Mouse (Mus musculus) brain, embryonic 14.5 days (tissue): ENCODE measurements at regions not wholly inside any gene's neighbourhood (a gene's known extent, or its start where the extent isn't known, plus 50 kb on each side); places are given as distances from the start of the nearest gene placed in this dataset.

Experiments used
- DNase-seq: peaks from one replicate; pipeline ENCODE4 v3.0.0-alpha.2; 2011; ENCODE audit warnings: low read depth
- CTCF ChIP-seq: fragments of 200-500 bp; IDR thresholded peaks from 2 replicates; pipeline ENCODE4 v1.5.1; 2012; ENCODE audit warnings: inconsistent platforms, mild to moderate bottlenecking, moderate library complexity, borderline replicate concordance; ENCODE audit not compliant: insufficient read depth, insufficient read length; ENCODE audit errors: extremely low read depth
- POLR2A ChIP-seq: fragments of 200-500 bp; IDR thresholded peaks from 2 replicates; pipeline ENCODE4 v1.6.1; 2012; ENCODE audit warnings: mild to moderate bottlenecking, inconsistent platforms, borderline replicate concordance; ENCODE audit not compliant: poor library complexity, insufficient read depth, insufficient read length, severe bottlenecking; ENCODE audit errors: extremely low read depth

GRCm38 (mm10) chr17:52448701-52449100, 153.8 kb upstream of the Kcnh8 start:
- no peak for DNase-seq
- TF ChIP-seq CTCF (no peak), POLR2A (no peak)

GRCm38 (mm10) chr17:52459303-52459996, 143.1 kb upstream of the Kcnh8 start:
- TF ChIP-seq POLR2A: no peak
- no peak for TF ChIP-seq CTCF
- peak; percentile 80 for DNase-seq

GRCm38 (mm10) chr17:52459997-52460387, 142.5 kb upstream of the Kcnh8 start:
- DNase-seq: peak; percentile 65

GRCm38 (mm10) chr17:52461264-52461663, 141.2 kb upstream of the Kcnh8 start:
- DNase-seq: peak; percentile 80
- no peak for TF ChIP-seq POLR2A
- TF ChIP-seq CTCF: no peak

More at GRCm38 (mm10) chr17:52459997-52460387, 142.5 kb upstream of the Kcnh8 start:
- TF ChIP-seq CTCF (no peak), POLR2A (no peak)

GRCm38 (mm10) chr17:52461709-52462141, 140.8 kb upstream of the Kcnh8 start:
- peak; percentile 91 for DNase-seq
- no peak for TF ChIP-seq POLR2A
- peak; percentile 84 for TF ChIP-seq CTCF

GRCm38 (mm10) chr17:52462361-52462760, 140.1 kb upstream of the Kcnh8 start:
- TF ChIP-seq CTCF: no peak
- TF ChIP-seq POLR2A: no peak
- no peak for DNase-seq

GRCm38 (mm10) chr17:52468464-52468863, 134.0 kb upstream of the Kcnh8 start:
- TF ChIP-seq POLR2A (no peak), CTCF (no peak)
- DNase-seq: no peak

GRCm38 (mm10) chr17:52479327-52480086, 123.0 kb upstream of the Kcnh8 start:
- peak; percentile 41 for DNase-seq
- no peak for TF ChIP-seq CTCF
- no peak for TF ChIP-seq POLR2A

GRCm38 (mm10) chr17:52480087-52480638, 122.3 kb upstream of the Kcnh8 start:
- TF ChIP-seq CTCF (no peak), POLR2A (no peak)
- DNase-seq: peak; percentile 31

- no peak for DNase-seq
- TF ChIP-seq POLR2A: no peak
- no peak for TF ChIP-seq CTCF
Measured at GRCm38 (mm10) chr17:52506760-52507159, 95.7 kb upstream of the Kcnh8 start.

GRCm38 (mm10) chr17:52530260-52530659, 72.2 kb upstream of the Kcnh8 start:
- DNase-seq: no peak
- TF ChIP-seq POLR2A (no peak), CTCF (no peak)
